Mouse (Mus musculus) CD4-positive, CD25-positive, alpha-beta regulatory T cell, adult 4 months (primary cell): ENCODE measurements around the gene AW011738. TPM values are rescaled to one million over a fixed set of nuclear protein-coding genes. Genes with fewer than 3 reads are reported as not detected.

Experiments used
- ATAC-seq: one replicate; pipeline ENCODE4 v1.8.0; 2017
- polyA plus RNA-seq, 2 experiments: library from polyadenylated mRNA; unstranded; fragments of 100-300 nt; shearing (Covaris generic); gene quantifications; one replicate each; pipeline ENCODE4 v1.2.1; 2017

The AW011738 gene
- 10 to 100 TPM in 1 of 2 experiments, 1 to 10 TPM in 1; 8.0 to 10.5 TPM for polyA plus RNA-seq

DNA sequence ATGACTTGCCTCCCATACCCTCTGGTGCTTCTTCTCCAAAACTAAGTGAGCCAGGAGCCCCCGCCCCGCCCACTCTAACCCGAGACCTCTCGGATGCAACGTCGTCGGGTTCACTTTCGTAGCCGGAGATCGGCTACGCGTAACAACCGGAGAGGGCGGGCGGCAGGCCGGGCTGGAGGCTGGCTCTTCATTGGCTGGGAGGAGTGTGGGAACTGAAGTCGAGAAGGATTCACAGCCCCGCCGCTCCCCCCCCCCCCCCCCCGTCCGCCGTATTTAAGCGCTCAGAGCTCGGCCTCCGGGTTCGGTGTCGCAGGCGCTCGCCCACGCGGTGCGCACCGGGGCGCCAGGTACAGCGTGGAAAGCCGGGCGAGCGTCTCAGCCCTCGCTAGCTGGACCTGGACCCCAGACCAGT is at the start of gene AW011738:
AW011738 (plus strand) TSS at position 304 of the 412 bp plus-strand sequence.
- peak; percentile 80 for ATAC-seq

DNA sequence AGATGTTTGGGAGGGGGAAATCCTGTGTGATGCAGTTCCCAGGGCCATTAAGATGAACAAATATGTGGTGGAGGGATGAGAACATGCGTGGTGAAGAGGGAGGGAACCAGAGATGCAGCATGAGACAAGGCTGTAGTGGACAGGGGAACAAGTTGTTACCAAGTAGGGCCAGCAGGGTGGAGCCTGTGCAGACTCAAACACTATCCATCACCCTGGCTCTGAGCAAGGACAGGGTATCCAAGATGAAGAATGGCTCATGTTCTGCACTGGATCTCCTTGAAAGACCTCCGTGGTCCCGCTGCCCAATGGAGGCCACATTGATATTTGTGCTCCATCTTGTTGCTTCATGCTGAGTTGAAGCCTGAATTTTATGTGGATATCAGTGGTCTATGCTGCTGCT is 48.3 kb upstream of the AW011738 start:
- ATAC-seq: no peak

GRCm38 (mm10) chr4:156166477-156166876 is 36.6 kb upstream of the AW011738 start:
- ATAC-seq: no peak

GRCm38 (mm10) chr4:156168611-156169010 is 34.5 kb upstream of the AW011738 start:
- no peak for ATAC-seq

- no peak for ATAC-seq
These were observed 34.0 kb upstream of the AW011738 start for GRCm38 (mm10) chr4:156169129-156169528.

DNA sequence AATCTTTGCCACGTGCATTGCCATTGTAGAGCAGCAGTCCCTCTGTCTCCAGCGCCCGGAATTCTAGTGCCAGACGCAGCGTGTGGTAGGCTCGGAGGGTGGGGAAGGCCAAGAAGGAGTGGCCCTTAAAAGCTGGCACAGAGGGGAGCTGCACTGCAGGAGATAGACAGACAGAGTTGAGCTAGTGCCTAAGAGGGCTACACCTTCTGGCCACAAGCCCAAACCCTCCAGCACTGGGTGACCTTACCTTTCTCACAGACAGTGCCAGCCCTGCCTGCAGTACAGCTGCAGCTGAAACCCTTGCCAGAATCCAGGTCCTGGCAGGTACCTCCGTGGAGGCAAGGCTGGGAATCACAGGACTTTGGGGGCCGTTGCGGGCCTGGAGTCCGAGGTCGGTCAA is 31.3 kb upstream of the AW011738 start:
- no peak for ATAC-seq

GRCm38 (mm10) chr4:156177630-156178029 is 25.5 kb upstream of the AW011738 start:
- no peak for ATAC-seq

GRCm38 (mm10) chr4:156183747-156184146 is 19.4 kb upstream of the AW011738 start:
- no peak for ATAC-seq

GRCm38 (mm10) chr4:156184291-156184954 is 18.7 kb upstream of the AW011738 start:
- ATAC-seq: no peak

- ATAC-seq: no peak
These were observed 17.6 kb upstream of the AW011738 start for GRCm38 (mm10) chr4:156185456-156185949.

DNA sequence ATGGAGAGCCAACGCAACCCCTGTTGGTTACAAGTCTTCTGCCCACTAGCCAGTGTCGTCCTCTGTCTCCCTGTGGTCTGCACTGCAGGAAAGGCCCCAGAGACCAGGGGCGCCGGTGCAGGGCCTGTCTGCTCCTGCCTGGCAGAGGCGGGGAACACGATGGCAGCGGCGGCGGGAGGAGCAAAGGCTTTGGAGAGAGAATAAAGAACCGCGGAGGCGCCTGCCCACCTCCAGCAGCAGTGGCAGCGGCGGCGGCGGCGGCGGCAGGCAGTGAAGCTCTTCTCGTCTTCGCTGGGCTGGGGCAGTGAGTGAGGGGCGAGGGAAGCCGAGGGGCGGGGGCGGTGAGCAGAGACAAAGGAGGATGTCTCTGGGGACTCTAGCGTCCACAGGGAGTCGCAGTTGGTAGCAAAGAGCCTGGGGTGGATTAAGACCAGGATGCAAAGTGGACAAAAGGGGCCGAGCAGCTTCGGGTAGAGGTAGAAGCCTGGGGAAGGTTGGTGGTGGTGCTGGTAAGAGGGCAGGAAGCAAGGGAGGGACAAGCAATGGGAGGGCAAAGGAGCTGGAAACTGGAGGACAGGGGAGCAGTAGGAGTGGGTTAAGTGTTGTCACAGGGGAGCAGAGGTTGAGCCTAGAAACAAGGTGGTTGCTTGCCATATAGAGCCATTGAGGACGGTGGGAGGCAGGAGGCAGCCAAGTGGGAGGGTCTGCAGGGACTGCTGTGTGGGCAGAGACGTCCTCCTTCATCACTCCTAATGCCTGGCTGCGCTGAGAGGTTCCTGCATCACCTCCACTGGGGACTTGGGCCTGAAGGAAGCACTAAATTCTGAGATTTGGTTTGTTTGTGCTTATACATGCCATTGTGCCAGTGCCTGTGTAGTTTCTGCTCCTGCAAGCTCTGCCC is 16.9 kb upstream of the AW011738 start:
- ATAC-seq: no peak

GRCm38 (mm10) chr4:156188162-156188810 is 14.8 kb upstream of the AW011738 start:
- no peak for ATAC-seq

GRCm38 (mm10) chr4:156188811-156189323 is 14.2 kb upstream of the AW011738 start:
- no peak for ATAC-seq

DNA sequence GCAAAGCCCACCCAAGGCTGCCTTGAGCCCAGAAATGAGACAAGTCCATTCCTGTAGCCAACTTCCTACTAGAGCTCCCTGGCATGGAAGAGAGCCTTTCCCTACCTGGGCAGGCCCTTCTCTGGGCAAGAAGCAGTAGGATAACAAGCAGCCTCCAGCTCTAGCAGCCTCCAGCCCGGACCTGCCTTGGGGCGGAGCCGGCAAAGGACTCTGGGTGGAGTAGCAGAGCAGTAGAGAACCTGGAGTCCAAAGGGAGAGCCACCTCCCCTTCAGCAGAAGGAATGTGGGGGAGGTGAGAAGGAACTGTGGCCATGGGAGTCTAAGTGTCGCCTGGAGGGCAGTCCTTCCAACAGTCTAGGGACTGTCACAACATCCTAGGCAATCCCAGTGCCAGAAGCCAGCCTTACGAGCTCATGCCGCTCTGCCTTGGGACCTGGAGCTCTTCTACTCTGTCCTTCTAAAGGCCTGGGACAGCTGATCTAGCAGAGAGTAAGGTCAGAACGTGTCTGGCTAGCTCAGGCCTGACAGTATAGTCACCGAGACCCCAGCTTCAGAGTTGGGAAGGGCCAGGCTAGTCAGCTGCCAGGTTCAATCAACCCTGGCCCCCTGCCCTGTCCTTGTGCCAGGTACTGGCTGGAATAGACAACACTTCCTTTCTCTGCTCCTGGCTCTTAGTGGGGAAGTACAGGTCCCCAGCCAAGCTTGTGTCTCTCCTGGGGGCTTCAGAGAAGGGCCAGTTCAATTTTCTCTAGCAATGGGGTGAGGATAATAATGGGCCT is 10.5 kb upstream of the AW011738 start:
- no peak for ATAC-seq

DNA sequence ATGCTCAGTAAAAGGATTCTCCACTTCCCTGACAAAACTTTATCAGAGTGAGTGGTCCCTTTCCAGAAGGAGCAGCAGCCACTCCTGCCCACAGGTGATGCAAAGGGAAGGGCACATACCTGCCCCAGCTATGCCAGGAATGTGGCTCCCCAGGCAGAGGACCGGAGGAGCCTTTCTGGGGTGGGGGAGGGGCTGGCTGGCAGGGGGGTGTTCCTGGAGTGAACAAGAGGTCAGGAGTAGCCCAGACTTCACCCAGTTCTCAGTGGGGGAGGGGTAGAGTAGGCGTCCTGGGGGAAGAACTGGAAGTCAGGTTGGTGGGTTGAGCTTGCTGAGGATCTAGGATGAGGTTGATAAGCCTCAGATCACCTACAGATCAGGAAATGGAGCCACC is 9.9 kb upstream of the AW011738 start:
- no peak for ATAC-seq

DNA sequence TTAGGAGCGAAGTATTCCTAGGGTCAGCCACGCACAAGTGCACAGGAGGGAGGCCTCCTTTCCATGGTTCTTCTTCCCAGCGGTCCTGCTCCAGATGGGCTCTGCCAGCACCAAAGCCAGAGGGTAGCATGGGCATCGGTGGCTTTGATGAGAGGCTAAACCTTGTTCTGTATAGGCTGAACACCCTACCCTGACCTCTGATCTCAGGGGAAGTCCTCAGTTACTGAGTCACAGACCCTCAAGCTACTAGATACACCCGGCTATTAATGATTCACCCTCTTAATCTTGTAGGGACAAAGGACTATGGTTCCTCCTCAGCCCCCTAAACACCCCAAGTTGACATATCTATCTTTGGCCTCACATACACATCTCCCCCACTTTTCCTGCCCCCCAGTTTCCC is 9.2 kb upstream of the AW011738 start:
- no peak for ATAC-seq

- ATAC-seq: no peak
These were observed 8.8 kb upstream of the AW011738 start for GRCm38 (mm10) chr4:156194346-156194745.

DNA sequence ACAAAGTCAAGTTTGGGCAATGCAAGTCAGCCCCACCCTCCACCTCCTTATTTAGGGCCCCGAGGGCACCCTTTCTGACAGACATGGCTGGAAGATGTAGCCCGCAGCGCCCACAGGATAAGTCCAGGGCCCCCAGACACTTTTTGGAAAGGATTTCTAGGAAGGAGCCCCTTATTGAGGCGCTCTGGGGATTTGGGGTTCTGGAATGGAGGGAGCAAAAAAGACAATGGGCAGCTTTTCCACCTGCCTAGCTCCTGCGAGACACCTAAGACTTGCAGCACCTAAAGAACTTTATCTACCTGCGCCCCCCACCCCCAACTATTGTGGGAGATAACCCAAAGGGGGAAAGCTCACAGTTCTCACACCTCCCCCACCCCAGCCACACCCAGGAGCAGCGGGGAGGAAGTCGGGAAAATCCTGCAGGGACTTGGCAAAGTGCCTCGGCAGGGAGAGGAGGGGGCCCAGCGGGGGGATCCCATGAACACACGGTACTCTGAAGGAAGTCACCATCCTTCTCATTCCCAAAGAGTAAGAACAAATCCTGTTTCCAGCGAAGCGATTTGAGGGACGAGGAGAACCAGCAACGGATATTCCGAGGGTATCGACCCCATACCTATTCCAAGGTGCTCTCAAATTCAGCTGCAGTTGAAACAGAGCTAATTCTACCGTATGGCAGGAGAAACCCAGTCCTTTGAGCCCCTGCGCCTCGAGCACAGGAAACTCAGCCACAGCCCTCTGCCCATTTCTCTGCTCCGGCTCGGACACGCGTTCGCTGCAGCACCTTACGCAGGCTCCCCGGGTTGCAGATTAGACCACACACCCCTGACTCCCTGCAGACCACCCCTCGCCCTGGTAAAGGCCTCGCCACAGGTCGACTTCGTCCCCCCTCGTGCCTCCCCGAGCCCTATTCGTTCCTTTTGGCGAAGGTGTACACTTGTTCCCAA is 6.9 kb upstream of the AW011738 start:
- ATAC-seq: no peak

DNA sequence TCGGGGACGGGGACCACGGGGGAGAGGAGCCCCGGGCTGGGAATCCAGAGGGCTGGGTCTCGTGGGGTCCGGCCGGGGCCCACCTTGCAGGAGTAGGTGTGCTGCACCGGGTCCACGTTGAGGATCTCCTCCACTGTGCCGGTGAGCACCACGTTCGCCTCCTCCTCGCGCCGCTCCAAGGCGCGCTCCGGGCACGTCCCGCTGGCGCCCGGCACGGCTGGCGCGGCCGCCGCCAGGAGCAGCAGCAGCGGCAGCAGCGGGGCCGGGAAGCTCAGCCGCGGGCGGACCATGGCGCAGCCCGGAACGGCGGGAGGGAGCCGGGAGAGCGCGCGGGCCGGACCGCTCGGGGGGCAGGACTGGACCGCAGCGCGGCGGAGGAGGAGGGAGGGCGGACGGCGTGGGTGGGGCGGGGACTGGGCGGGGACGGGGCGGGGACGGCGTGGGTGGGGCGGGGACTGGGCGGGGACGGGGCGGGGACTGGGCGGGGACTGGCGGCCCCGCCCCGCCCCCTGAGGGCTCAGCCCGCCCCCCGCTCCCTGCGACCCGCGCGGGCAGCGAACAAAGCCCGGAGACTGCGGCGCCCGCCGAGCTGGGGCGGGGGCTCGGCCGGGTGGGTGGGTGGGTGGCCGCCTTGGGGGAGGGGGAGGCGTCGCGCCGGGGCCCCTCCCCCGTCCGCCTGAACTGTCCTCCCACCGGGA is 5.8 kb upstream of the AW011738 start, which contains the start of gene Agrn:
Agrn (minus strand) TSS at position 358 of the 698 bp plus-strand sequence.
- peak; percentile 25 for ATAC-seq

DNA sequence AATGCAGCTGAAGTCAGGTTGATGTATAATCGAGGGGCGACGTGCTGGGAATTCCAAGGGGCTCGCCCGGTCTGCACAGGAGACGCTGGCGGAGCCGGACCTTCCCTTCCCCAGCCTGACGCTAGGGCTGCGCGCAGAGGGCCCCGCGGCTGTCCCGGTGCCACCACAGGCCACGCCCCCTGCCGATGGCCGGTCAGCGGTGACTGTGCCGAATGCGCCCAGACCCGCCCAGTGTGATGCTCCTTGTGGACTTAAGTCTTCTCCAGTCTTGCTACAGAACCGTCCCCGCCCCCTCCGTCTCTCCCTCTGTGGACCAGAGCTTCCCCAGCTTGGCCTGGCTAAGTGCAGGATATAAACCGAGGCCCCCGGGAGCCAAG is 5.3 kb upstream of the AW011738 start:
- peak; percentile 9 for ATAC-seq
